Mouse (Mus musculus): ENCODE data around the gene Pip. TPM values are rescaled to one million over a fixed set of nuclear protein-coding genes. Genes with fewer than 3 reads are reported as not detected.

The Pip gene
- not detected in 2 replicates for polyA plus RNA-seq (2015; fragmentation: Nextera tagmentation; extraction: Ambion mirVana)

- Histone ChIP-seq H3K4me1 (ENCODE audit: control insufficient read depth, insufficient read depth, low read length) (no peaks in the 10 kb centered on the region), H3K36me3 (ENCODE audit: control insufficient read depth, insufficient read depth, low read length) (no peaks in the 10 kb centered on the region), H3K9me3 (replicated peaks; ENCODE audit: control insufficient read depth, low read length, poor library complexity, severe bottlenecking) (no peaks in the 10 kb centered on the region), H3K4me3 (ENCODE audit: low read depth, low read length) (no peak within 1 kb of the TSS), H3K4me2 (ENCODE audit: low read length) (no peak within 1 kb of the TSS), H3K9ac (ENCODE audit: low read depth, low read length) (no peak within 1 kb of the TSS), H3K27ac (ENCODE audit: low read length) (no peak within 1 kb of the TSS), H3K27me3 (ENCODE audit: control insufficient read depth, insufficient read depth, low read depth, low read length) (no peaks in the 10 kb centered on the region)
- no peak for ATAC-seq
- WGBS, result 92% methylated on average over 2 of the region's 2 CpGs
Measured at GRCm38 (mm10) chr6:41847235-41847634, at the start of gene Pip. TSS of gene Pip (plus strand) at chr6:41847535.

DNA sequence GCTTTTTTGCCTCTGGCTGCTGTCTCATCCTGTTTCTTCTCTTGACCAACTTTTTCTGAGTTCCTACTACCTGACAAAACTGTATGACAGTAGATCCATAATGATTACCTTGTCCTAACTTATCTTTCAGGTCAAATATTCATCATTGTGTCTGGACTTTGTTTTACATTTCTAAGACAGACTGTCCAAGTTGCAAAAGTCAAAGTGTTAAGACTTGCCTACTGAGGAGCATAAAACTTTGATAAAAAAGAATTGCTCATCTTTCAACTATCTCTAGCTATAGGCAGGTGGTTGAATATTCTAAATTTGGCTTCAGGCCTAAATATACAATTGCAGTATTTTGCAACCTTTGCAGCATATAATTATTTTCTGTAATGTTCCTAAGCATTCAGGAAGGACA is 23.2 kb upstream of the Pip start:
- no peak overlapping the region for H3K9ac ChIP-seq (ENCODE audit: low read depth, low read length)
- no peak overlapping the region for H3K4me2 ChIP-seq (ENCODE audit: low read length)
- no peak for ATAC-seq
- no peaks in the 10 kb centered on the region for H3K4me1 ChIP-seq (ENCODE audit: control insufficient read depth, insufficient read depth, low read length)
- H3K27me3 ChIP-seq (ENCODE audit: control insufficient read depth, insufficient read depth, low read depth, low read length), result no peaks in the 10 kb centered on the region
- no peak overlapping the region for H3K4me3 ChIP-seq (ENCODE audit: low read depth, low read length)
- H3K27ac ChIP-seq (ENCODE audit: low read length), result no peak overlapping the region
- no peaks in the 10 kb centered on the region for H3K36me3 ChIP-seq (ENCODE audit: control insufficient read depth, insufficient read depth, low read length)
- no peaks in the 10 kb centered on the region for H3K9me3 ChIP-seq (replicated peaks; ENCODE audit: control insufficient read depth, low read length, poor library complexity, severe bottlenecking)

- Histone ChIP-seq H3K4me1 (ENCODE audit: control insufficient read depth, insufficient read depth, low read length) (no peaks in the 10 kb centered on the region), H3K9ac (ENCODE audit: low read depth, low read length) (no peak overlapping the region), H3K36me3 (ENCODE audit: control insufficient read depth, insufficient read depth, low read length) (no peaks in the 10 kb centered on the region), H3K4me2 (ENCODE audit: low read length) (no peak overlapping the region), H3K27ac (ENCODE audit: low read length) (no peak overlapping the region), H3K27me3 (ENCODE audit: control insufficient read depth, insufficient read depth, low read depth, low read length) (no peaks in the 10 kb centered on the region), H3K4me3 (ENCODE audit: low read depth, low read length) (no peak overlapping the region), H3K9me3 (replicated peaks; ENCODE audit: control insufficient read depth, low read length, poor library complexity, severe bottlenecking) (no peaks in the 10 kb centered on the region)
- WGBS, result 64% methylated on average over 2 of the region's 2 CpGs
- ATAC-seq, result no peak
Measured at GRCm38 (mm10) chr6:41829516-41829915, 17.8 kb upstream of the Pip start.

GRCm38 (mm10) chr6:41852689-41853088 is 5.4 kb downstream of the Pip start, which contains the start of gene Sval2:
TSS of gene Sval2 (plus strand) at chr6:41852989.
- no peak within 1 kb of the TSS for H3K27ac ChIP-seq (ENCODE audit: low read length)
- ATAC-seq, result no peak
- H3K36me3 ChIP-seq (ENCODE audit: control insufficient read depth, insufficient read depth, low read length), result no peaks in the 10 kb centered on the region
- no peak within 1 kb of the TSS for H3K4me3 ChIP-seq (ENCODE audit: low read depth, low read length)
- 87% methylated on average over 3 of the region's 3 CpGs for WGBS
- no peak within 1 kb of the TSS for H3K9ac ChIP-seq (ENCODE audit: low read depth, low read length)
- no peaks in the 10 kb centered on the region for H3K9me3 ChIP-seq (replicated peaks; ENCODE audit: control insufficient read depth, low read length, poor library complexity, severe bottlenecking)
- H3K27me3 ChIP-seq (ENCODE audit: control insufficient read depth, insufficient read depth, low read depth, low read length), result no peaks in the 10 kb centered on the region
- H3K4me2 ChIP-seq (ENCODE audit: low read length), result no peak within 1 kb of the TSS
- no peaks in the 10 kb centered on the region for H3K4me1 ChIP-seq (ENCODE audit: control insufficient read depth, insufficient read depth, low read length)

DNA sequence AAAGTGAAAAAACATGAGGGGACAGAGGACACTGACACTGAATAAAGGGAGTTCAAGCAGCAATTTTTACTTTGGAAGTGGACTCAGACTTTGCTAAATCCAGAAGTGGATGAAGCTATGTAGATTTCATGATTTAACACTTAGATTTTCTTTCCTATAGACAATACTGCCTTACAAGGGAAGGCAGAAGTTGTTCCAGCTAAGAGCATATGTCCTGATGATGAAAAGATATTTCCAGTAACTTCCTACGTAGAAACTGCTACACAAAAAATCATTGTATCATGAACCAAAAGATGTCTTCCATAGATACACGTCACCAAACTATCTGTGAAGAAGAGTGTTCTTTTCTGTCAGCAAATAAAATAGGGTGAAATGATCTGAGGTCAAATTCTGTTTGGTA is 16.7 kb downstream of the Pip start:
- no peak overlapping the region for H3K27ac ChIP-seq (ENCODE audit: low read length)

More for the DNA sequence above, 16.7 kb downstream of the Pip start:
- H3K4me3 ChIP-seq (ENCODE audit: low read depth, low read length), result no peak overlapping the region
- no peak overlapping the region for H3K9ac ChIP-seq (ENCODE audit: low read depth, low read length)
- H3K27me3 ChIP-seq (ENCODE audit: control insufficient read depth, insufficient read depth, low read depth, low read length), result no peaks in the 10 kb centered on the region
- no peak for ATAC-seq
- 73% methylated on average over 2 of the region's 2 CpGs for WGBS
- H3K4me2 ChIP-seq (ENCODE audit: low read length), result no peak overlapping the region
- H3K36me3 ChIP-seq (ENCODE audit: control insufficient read depth, insufficient read depth, low read length), result no peaks in the 10 kb centered on the region
- H3K9me3 ChIP-seq (replicated peaks; ENCODE audit: control insufficient read depth, low read length, poor library complexity, severe bottlenecking), result no peaks in the 10 kb centered on the region
- no peaks in the 10 kb centered on the region for H3K4me1 ChIP-seq (ENCODE audit: control insufficient read depth, insufficient read depth, low read length)

Other genes with a start within 250 kb of the Pip start
- 43.7 and 46.4 TPM in 2 replicates for gene Ephb6, start 242.1 kb upstream of the Pip start, polyA plus RNA-seq (2015; fragmentation: Nextera tagmentation; extraction: Ambion mirVana)
- 0.85 and 0.93 TPM in 2 replicates for gene Trpv6, start 211.1 kb upstream of the Pip start, polyA plus RNA-seq (2015; fragmentation: Nextera tagmentation; extraction: Ambion mirVana)
- not detected in 2 replicates for gene Trpv5, start 166.8 kb upstream of the Pip start, polyA plus RNA-seq (2015; fragmentation: Nextera tagmentation; extraction: Ambion mirVana)
- gene Llcfc1, start 163.1 kb upstream of the Pip start, polyA plus RNA-seq (2015; fragmentation: Nextera tagmentation; extraction: Ambion mirVana), result not detected in 2 replicates
- 0.29 TPM in 1 of 2 replicates, not detected in the other for gene Kel, start 143.2 kb upstream of the Pip start, polyA plus RNA-seq (2015; fragmentation: Nextera tagmentation; extraction: Ambion mirVana)
- not detected in 2 replicates for gene Olfr459, start 72.4 kb upstream of the Pip start, polyA plus RNA-seq (2015; fragmentation: Nextera tagmentation; extraction: Ambion mirVana)
- not detected in 2 replicates for gene Sval2, start 5.5 kb downstream of the Pip start, polyA plus RNA-seq (2015; fragmentation: Nextera tagmentation; extraction: Ambion mirVana)
- not detected in 2 replicates for gene Sval1, start 104.1 kb downstream of the Pip start, polyA plus RNA-seq (2015; fragmentation: Nextera tagmentation; extraction: Ambion mirVana)
- not detected in 2 replicates for gene Sval3, start 120.6 kb downstream of the Pip start, polyA plus RNA-seq (2015; fragmentation: Nextera tagmentation; extraction: Ambion mirVana)
- gene Sva, start 190.9 kb downstream of the Pip start, polyA plus RNA-seq (2015; fragmentation: Nextera tagmentation; extraction: Ambion mirVana), result not detected in 2 replicates

Measured in midbrain, embryonic 16.5 days (tissue).